Mouse (Mus musculus): ENCODE results near the gene Tspan18. TPM values are rescaled to one million over a fixed set of nuclear protein-coding genes. Genes with fewer than 3 reads are reported as not detected.
A peak's percentile ranks its signal among the peaks of the same experiment; 100 is the strongest.

Tspan18 gene
- polyA plus RNA-seq, 1 experiment from 2014 or later = 23.0 TPM

DNA sequence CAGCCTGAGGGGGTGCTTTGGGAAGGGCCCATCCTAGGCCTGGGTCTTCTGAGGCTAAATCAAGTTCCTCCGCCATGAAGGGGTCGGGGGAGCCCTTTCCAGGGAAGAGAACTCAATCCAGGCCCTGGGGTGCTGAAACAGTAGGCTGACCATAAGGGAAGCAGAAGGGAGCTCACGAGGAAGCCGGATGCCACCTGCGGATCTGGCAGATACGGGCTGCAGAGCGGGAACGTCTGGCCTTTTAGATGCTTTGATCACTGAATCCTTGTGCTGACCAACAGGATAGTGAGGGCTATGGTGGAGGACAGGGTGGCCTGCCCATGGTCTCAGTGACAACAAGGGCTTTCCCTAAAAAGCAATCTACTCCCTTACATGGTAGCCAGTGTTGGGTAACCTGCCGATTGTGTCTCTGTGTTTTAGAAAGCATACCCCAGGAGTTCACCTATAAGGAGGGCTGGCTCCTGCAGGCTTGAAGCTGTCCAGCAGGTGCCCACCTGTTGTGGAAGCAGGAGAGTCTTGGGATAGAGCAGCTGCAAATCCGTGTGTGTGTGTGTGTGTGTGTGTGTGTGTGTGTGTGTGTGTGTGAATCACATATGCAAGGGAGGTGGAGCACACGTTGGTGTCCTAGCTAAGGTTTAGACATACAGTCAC, 90.7 kb downstream of the Tspan18 start:
- Histone ChIP-seq H3K36me3 (no peaks in the 10 kb centered on the region), H3K4me1 (replicated peaks) (0 out of 2 replicates have a peak, but pooled peaks cover 3% of the 10 kb centered on the region), H3K4me2 (replicated peaks) (no peak overlapping the region), H3K4me3 (replicated peaks) (no peak overlapping the region), H3K9me3 (no peaks in the 10 kb centered on the region), H3K27me3 (replicated peaks) (no peaks in the 10 kb centered on the region), H3K9ac (0 out of 2 replicates have a peak overlapping the region, but pooled peaks have one; percentile 10), H3K27ac (no peak overlapping the region)
- 84% methylated on average over 11 of the region's 11 CpGs for WGBS
- no peak for ATAC-seq

DNA sequence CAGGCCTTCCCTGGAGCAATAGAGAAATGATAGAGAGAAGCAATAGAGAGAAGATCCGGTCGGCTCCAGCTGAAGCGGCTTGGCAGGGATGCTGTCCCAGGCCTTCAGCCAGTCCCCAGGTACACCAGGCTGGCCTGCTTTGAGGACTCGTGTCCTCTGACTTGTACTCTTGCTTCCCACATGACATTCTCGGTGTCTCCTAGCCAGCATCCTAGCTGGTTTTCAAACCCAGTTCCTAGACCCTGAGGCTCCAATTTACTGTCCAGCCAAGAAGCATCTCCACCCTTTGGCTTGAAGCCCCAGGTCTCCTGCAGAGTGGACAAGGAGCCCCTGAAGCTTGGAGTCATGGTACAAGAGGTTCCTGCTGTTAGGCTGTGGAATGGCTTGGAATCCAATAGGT, 92.1 kb downstream of the Tspan18 start:
- Histone ChIP-seq H3K4me3 (replicated peaks) (no peak overlapping the region), H3K36me3 (no peaks in the 10 kb centered on the region), H3K9me3 (no peaks in the 10 kb centered on the region), H3K9ac (no peak overlapping the region), H3K27ac (no peak overlapping the region), H3K4me1 (replicated peaks) (peaks cover 4% of the 10 kb centered on the region; the same call in 1 of the 2 replicates), H3K4me2 (replicated peaks) (no peak overlapping the region), H3K27me3 (replicated peaks) (no peaks in the 10 kb centered on the region)
- 95% methylated on average over 5 of the region's 5 CpGs for WGBS
- ATAC-seq = no peak

DNA sequence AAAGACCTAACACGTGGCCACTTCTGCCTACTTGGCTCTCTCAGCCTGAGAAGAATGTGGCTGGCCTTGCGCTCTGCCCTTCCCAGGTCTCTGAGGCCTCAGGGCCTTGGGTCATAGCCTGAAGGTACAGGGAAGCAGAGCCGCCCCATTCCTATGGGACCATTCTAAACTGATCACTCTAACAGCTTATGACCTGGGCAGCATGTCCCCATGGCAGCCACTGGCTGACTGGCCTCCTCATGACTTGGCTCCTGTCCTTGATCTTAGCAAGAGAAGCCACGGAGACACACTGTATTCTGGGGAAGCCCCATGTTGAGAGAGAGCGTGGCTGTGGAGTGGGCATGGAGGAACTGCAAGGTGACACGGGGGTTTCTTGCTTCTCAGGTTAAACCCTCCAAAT, 95.4 kb downstream of the Tspan18 start:
- H3K9ac ChIP-seq = no peak overlapping the region
- ATAC-seq = no peak

DNA sequence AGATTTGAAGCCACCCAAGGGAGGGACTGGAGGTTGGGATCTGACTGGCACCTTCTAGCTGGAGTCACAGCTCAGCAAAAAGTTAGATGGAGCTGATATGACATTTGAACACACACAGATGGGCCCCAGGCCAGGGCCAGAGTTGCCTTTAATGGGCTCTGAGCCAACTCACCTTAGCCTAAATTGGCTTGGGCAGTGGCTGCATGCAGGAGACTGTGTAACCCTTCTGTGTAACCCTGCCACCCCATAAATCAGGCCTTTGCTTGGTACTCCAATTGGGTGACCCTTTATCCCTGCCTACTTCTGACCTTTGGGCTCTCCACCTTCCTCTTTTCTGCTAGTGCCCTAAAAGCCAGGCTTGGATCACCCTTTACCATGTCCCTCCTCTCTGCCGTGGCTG, 97.2 kb downstream of the Tspan18 start:
- no peak overlapping the region for H3K27ac ChIP-seq
- H3K9me3 ChIP-seq = no peaks in the 10 kb centered on the region
- H3K27me3 ChIP-seq (replicated peaks) = no peaks in the 10 kb centered on the region
- no peak overlapping the region for H3K9ac ChIP-seq
- peak; percentile 50; the same call in 1 of the 2 replicates for ATAC-seq
- WGBS = 52% methylated on average over 1 of the region's 1 CpGs
- H3K36me3 ChIP-seq = no peaks in the 10 kb centered on the region
- H3K4me3 ChIP-seq (replicated peaks) = no peak overlapping the region
- H3K4me2 ChIP-seq (replicated peaks) = no peak overlapping the region
- H3K4me1 ChIP-seq (replicated peaks) = peaks cover 4% of the 10 kb centered on the region; the same call in 1 of the 2 replicates

More for the DNA sequence above, 95.4 kb downstream of the Tspan18 start:
- no peak overlapping the region for H3K27ac ChIP-seq
- H3K27me3 ChIP-seq (replicated peaks) = no peaks in the 10 kb centered on the region
- no peaks in the 10 kb centered on the region for H3K9me3 ChIP-seq
- no peaks in the 10 kb centered on the region for H3K36me3 ChIP-seq
- WGBS = 84% methylated on average over 6 of the region's 6 CpGs
- no peak overlapping the region for H3K4me2 ChIP-seq (replicated peaks)
- H3K4me1 ChIP-seq (replicated peaks) = peaks cover 7% of the 10 kb centered on the region; the same call in 1 of the 2 replicates
- no peak overlapping the region for H3K4me3 ChIP-seq (replicated peaks)

DNA sequence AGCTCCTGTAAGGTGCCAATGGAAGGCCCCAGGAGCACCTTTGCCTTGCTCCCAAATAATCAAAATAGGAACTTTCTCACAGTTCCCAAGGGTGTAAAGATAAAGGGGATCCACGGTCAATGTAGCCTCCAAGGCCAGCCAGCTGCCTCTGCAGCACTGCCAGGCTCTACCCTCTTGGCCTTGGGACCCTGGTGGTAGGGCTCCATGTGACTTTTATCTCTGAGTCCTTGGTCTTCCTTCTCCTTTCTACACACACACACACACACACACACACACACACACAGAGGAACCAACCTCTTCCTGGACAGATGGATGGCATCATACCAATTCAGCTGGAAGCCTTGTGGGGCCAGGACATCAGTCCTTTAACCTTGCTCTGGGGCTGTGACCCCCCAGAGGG, 102.2 kb downstream of the Tspan18 start:
- Histone ChIP-seq H3K9me3 (no peaks in the 10 kb centered on the region), H3K36me3 (no peaks in the 10 kb centered on the region), H3K9ac (no peak overlapping the region), H3K4me1 (replicated peaks) (peaks cover 10% of the 10 kb centered on the region), H3K27me3 (replicated peaks) (no peaks in the 10 kb centered on the region), H3K4me2 (replicated peaks) (no peak overlapping the region), H3K4me3 (replicated peaks) (no peak overlapping the region), H3K27ac (no peak overlapping the region)
- 57% methylated on average over 1 of the region's 1 CpGs for WGBS
- no peak for ATAC-seq

DNA sequence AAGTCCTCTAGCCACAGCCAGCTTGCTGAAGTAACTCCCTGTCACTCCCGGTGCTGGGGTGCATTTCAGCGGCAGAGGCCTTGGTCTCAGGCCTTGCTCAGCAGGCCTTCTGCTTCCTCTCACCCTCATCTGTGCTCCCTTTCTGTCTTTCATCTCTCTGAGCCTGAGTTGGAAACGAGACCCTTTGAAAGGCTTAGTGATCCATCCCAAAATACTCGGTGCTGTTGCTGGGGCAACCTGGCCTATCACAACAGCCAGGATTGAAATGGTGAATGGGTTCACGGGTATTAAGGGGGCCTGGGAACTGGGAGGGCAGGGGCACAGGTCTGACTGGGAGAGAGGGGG, 105.9 kb downstream of the Tspan18 start:
- 0 out of 2 replicates have a peak overlapping the region, but pooled peaks have one; percentile 23 for H3K27ac ChIP-seq
- H3K9ac ChIP-seq = no peak overlapping the region
- H3K9me3 ChIP-seq = no peaks in the 10 kb centered on the region
- H3K4me1 ChIP-seq (replicated peaks) = peaks cover 14% of the 10 kb centered on the region
- WGBS = 25% methylated on average over 5 of the region's 5 CpGs
- no peak for ATAC-seq
- no peaks in the 10 kb centered on the region for H3K36me3 ChIP-seq
- no peaks in the 10 kb centered on the region for H3K27me3 ChIP-seq (replicated peaks)
- no peak overlapping the region for H3K4me2 ChIP-seq (replicated peaks)
- H3K4me3 ChIP-seq (replicated peaks) = no peak overlapping the region

DNA sequence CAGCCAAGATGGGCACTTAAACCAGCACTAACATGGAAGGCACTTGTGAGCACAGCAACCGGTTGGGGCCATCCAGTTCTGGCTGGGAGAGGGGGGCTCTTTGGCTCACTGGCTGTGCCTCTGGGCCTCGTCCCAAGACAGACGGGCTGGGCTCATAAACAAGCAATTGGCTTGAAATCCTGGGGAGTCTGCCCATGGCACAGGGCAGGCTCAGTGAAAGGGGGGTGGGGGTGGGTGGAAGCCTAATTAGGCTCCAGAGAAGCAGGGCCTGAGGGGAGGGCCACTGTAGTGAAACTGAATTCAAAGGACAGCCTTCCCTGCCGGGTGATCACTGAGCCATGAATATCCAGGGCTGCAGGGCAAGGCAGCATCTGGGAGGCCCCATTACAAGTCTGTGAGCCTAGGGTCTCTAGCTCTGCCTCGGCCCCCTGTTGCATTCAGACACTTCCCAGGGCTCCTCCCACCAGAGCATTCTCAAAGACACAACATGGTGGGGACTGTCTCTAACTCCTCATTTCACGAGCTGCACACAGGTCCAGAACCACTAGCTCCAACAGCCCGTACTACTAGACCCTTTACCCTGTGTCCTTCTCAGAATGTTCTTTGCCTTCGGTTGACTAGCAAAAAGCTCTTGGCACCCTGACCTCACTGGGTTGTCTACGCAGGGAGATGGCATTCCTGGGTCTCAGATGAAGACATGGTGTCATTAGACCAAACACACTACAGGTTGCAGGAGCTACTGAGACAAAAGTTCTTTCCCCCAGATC, 106.4 kb downstream of the Tspan18 start:
- Histone ChIP-seq H3K4me3 (replicated peaks) (no peak overlapping the region), H3K36me3 (no peaks in the 10 kb centered on the region), H3K9ac (no peak overlapping the region), H3K4me2 (replicated peaks) (no peak overlapping the region), H3K9me3 (no peaks in the 10 kb centered on the region), H3K27me3 (replicated peaks) (no peaks in the 10 kb centered on the region), H3K27ac (0 out of 2 replicates have a peak overlapping the region, but pooled peaks have one; percentile 23), H3K4me1 (replicated peaks) (peaks cover 14% of the 10 kb centered on the region)
- 57% methylated on average over 9 of the region's 9 CpGs for WGBS
- peak; percentile 20; the same call in 1 of the 2 replicates for ATAC-seq

DNA sequence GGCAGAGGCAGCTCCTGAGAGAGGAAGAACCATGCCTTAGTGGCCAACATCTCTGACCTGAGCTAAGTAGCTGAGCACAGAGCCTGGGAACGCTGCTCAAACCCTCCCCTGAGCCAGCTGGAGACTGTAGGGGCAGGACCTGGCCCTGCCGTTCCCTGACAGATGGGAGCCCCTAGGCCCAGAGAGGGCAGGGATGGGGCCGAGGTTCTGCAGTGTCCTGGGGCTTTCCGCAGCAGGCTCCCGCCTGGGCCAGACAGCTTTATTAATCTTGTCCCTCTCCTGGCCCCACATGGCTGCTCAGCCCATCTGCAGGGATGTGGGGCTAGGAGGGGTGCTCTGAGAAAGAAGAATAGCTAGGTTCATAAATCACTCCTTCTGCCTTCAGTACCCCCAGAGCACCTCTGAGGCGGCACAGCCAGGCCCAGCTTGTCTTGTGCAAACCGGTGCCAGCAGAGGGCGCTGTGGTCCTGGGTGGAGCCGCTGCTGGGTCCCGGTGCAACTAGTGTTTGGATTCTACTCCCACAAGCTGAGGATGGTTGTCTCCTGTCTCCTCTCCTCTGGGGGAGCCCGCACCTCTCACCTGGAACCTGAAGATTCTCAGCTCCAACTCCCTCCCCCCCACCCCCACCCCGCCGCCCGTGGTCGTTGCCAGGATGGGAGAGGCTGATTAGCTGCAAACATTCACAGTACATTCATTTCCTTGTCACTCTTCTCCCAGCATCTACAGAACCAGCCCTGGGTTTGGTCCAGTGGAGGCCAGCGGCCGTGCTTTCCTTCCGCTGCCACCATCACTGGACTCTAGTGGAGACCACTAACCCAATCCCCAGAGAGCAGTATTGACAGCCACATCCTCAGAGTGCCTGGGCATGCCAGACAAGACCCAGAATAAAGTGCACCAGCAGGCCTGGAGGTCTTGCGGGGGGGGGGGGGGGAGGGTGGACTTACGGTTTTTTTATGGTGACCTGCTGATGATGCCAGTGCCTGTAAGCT, 107.4 kb downstream of the Tspan18 start:
- no peaks in the 10 kb centered on the region for H3K9me3 ChIP-seq
- no peak overlapping the region for H3K4me3 ChIP-seq (replicated peaks)
- 0 out of 2 replicates have a peak, but pooled peaks cover 2% of the 10 kb centered on the region for H3K36me3 ChIP-seq
- no peaks in the 10 kb centered on the region for H3K27me3 ChIP-seq (replicated peaks)
- ATAC-seq = peak; percentile 80
- no peak overlapping the region for H3K4me2 ChIP-seq (replicated peaks)
- WGBS = 18% methylated on average over 20 of the region's 20 CpGs
- peaks cover 14% of the 10 kb centered on the region for H3K4me1 ChIP-seq (replicated peaks)
- no peak overlapping the region for H3K9ac ChIP-seq
- no peak overlapping the region for H3K27ac ChIP-seq

DNA sequence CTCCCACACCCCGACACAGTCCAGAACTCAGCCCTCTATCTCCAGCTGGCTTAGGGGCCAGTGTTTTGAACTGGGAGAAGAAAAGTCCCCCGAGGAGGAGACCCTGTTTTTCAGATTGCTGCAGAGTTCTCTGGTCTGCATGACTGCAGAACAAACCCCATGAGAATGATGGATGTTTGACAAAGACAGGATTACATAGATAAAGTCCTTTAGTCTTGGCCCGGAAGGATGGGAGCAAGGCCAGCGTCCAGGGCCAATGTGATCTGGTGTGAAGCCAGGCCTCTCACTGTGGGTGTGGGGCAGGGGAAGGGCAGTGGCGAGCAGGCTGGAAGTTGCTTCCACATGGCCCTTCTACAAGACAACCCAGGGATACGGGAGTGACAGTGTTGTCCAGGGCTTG, 110.8 kb downstream of the Tspan18 start:
- WGBS = 50% methylated on average over 6 of the region's 6 CpGs
- Histone ChIP-seq H3K9ac (no peak overlapping the region), H3K27ac (no peak overlapping the region), H3K4me1 (replicated peaks) (peaks cover 17% of the 10 kb centered on the region), H3K4me2 (replicated peaks) (no peak overlapping the region), H3K27me3 (replicated peaks) (no peaks in the 10 kb centered on the region), H3K4me3 (replicated peaks) (no peak overlapping the region), H3K9me3 (no peaks in the 10 kb centered on the region), H3K36me3 (0 out of 2 replicates have a peak, but pooled peaks cover 2% of the 10 kb centered on the region)
- no peak for ATAC-seq

DNA sequence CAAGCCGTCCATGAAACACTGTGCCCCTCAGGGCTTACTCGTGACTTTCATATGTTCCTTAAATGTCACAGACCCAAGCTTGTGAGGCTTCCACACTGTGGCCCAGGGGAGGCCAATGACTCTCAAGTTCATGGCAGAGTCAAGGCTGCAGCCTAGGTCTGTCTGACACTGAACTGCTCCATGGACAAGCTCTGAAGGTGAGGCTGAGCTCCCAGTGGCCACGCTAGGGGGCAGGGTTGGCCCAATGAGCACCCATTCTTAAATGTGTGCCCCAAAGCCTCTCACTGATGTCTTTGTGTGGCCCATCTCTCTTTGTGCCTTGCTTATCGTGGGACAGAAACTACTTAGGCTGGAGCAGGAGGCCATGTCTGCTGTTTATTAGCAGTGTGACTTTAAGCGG, 113.9 kb downstream of the Tspan18 start:
- H3K36me3 ChIP-seq = 0 out of 2 replicates have a peak, but pooled peaks cover 2% of the 10 kb centered on the region
- no peaks in the 10 kb centered on the region for H3K9me3 ChIP-seq
- no peak for ATAC-seq
- H3K4me2 ChIP-seq (replicated peaks) = no peak overlapping the region
- no peak overlapping the region for H3K27ac ChIP-seq
- H3K9ac ChIP-seq = no peak overlapping the region
- H3K4me3 ChIP-seq (replicated peaks) = no peak overlapping the region
- H3K27me3 ChIP-seq (replicated peaks) = no peaks in the 10 kb centered on the region
- WGBS = 57% methylated on average over 5 of the region's 5 CpGs
- peaks cover 15% of the 10 kb centered on the region for H3K4me1 ChIP-seq (replicated peaks)

DNA sequence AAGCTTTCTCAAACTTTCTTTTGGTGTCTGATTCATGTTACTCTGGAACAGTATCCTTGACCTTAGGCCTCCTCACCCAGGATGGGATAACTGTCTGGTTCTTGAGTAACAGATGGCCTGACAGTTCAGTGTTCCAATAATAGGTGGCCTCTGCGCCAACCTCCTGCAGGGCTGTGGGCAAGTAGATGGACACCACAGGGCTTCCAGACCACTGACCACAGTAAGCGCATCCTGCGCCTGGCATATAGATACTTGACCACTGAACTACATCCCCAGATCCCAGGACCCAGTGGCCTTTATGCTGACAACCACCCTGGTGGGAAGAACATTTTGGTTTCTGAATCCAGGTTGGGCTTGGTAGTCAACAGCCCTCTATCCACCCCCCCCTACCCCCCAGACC, 114.7 kb downstream of the Tspan18 start:
- Histone ChIP-seq H3K9me3 (no peaks in the 10 kb centered on the region), H3K4me2 (replicated peaks) (no peak overlapping the region), H3K9ac (no peak overlapping the region), H3K36me3 (0 out of 2 replicates have a peak, but pooled peaks cover 2% of the 10 kb centered on the region), H3K4me1 (replicated peaks) (peaks cover 15% of the 10 kb centered on the region), H3K4me3 (replicated peaks) (no peak overlapping the region), H3K27ac (no peak overlapping the region), H3K27me3 (replicated peaks) (no peaks in the 10 kb centered on the region)
- no peak for ATAC-seq
- WGBS = 93% methylated on average over 3 of the region's 3 CpGs
